Mouse (Mus musculus) E14TG2a.4 (cell line): Measurements from ENCODE around the gene P2rx5.

Experiments
- H3K27me3 ChIP-seq: 2 replicates; pipeline ENCODE4 v1.6.1; 2014; ENCODE audit warnings: low read length, control low read depth; ENCODE audit not compliant: insufficient read depth
- H3K36me3 ChIP-seq: 2 replicates; pipeline ENCODE4 v1.6.1; 2014; ENCODE audit warnings: low read length, control low read depth; ENCODE audit not compliant: insufficient read depth
- H3K4me1 ChIP-seq: replicated peaks from 2 replicates; pipeline ENCODE4 v1.6.1; 2014; ENCODE audit warnings: low read depth, low read length, control low read depth
- H3K4me3 ChIP-seq: replicated peaks from 2 replicates; pipeline ENCODE4 v1.5.1; 2014; ENCODE audit warnings: mild to moderate bottlenecking, low read length
- H3K9me3 ChIP-seq: 2 replicates; pipeline ENCODE4 v1.6.1; 2014; ENCODE audit warnings: low read length, control low read depth
- CTCF ChIP-seq: conservative IDR thresholded peaks from 2 replicates; pipeline ENCODE4 v1.5.1; 2014; ENCODE audit warnings: low read length
- NANOG ChIP-seq: IDR thresholded peaks from 2 replicates; pipeline ENCODE4 v1.6.1; 2014; ENCODE audit warnings: borderline replicate concordance, low read length, mixed read lengths
- POU5F1 ChIP-seq: IDR thresholded peaks from 2 replicates; pipeline ENCODE4 v1.6.1; 2014; ENCODE audit warnings: low read length, borderline replicate concordance

Gene P2rx5

DNA sequence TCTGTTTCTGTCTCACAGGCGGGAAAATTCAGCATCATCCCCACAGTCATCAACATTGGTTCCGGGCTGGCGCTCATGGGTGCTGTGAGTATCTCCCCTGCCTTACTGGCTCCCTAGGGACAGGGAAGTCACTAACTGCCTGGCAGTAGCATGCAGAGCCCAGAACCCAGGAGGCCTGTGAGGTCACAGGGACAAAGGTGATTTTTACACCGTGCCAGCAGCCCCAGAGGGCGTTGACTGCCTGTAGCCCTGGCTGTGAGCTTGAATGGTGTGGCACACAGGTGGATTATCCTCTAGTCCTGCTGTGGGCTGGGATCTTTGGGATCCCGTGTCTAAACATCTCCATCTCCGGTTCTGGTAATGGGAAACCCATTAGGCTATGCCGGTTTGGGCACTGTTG is 7.8 kb downstream of the P2rx5 start:
- H3K4me1 ChIP-seq, result peaks cover 55% of the 10 kb centered on the region
- peak overlapping the region; percentile 68 for H3K4me3 ChIP-seq
- no peaks in the 10 kb centered on the region; the same call in 1 of the 2 replicates for H3K27me3 ChIP-seq
- TF ChIP-seq POU5F1, result no peak
- no peak for TF ChIP-seq NANOG
- TF ChIP-seq CTCF, result no peak
- H3K9me3 ChIP-seq, result no peaks in the 10 kb centered on the region
- H3K36me3 ChIP-seq, result peaks cover 33% of the 10 kb centered on the region

DNA sequence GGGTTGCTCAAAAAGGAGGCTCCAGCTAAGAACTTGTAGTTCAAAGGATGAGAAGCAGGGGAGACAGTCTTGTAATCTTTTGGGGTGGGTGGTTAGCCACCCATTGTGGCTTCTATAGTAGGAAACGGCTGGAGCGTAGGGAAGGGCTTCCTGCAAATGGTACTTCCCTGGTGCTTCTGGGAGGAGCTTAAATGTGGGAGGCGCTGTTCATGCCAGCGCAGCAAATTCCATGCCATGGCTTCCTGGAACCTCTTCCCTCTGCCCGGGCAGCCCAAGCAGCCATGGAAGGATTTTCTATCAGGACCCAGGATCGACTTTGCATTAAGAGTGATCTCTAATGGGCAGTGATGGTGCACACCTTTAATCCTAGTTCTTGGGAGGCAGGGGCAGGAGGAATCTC is 8.4 kb downstream of the P2rx5 start:
- Histone ChIP-seq H3K27me3 (no peaks in the 10 kb centered on the region; the same call in 1 of the 2 replicates), H3K36me3 (peaks cover 38% of the 10 kb centered on the region), H3K4me3 (peak overlapping the region; percentile 68), H3K4me1 (peaks cover 60% of the 10 kb centered on the region), H3K9me3 (no peaks in the 10 kb centered on the region)
- TF ChIP-seq POU5F1 (no peak), CTCF (no peak), NANOG (no peak)

DNA sequence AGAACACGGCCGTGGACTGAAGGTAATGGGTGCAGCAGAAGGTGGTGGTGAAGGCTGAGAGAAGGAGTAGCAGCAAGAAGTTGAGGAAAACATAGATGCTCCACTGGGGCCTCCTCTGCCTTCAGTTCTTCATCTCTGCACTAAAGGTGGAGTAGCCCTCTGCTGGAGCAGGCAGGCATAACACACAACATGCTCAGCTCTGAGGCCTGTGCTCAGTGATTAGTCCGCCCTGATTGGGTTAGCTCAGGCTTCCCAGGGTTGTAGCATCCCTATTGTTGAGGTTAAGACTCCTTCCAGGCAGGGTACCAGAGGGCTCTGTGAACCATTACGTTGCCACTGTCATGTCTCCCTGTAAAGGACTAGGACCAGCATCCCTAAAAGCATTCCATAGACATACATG is 9.0 kb downstream of the P2rx5 start:
- H3K36me3 ChIP-seq, result peaks cover 45% of the 10 kb centered on the region
- peaks cover 65% of the 10 kb centered on the region for H3K4me1 ChIP-seq
- H3K27me3 ChIP-seq, result no peaks in the 10 kb centered on the region; the same call in 1 of the 2 replicates
- no peak overlapping the region for H3K4me3 ChIP-seq
- H3K9me3 ChIP-seq, result no peaks in the 10 kb centered on the region
- TF ChIP-seq POU5F1, result no peak
- TF ChIP-seq CTCF, result peak; percentile 67
- no peak for TF ChIP-seq NANOG

DNA sequence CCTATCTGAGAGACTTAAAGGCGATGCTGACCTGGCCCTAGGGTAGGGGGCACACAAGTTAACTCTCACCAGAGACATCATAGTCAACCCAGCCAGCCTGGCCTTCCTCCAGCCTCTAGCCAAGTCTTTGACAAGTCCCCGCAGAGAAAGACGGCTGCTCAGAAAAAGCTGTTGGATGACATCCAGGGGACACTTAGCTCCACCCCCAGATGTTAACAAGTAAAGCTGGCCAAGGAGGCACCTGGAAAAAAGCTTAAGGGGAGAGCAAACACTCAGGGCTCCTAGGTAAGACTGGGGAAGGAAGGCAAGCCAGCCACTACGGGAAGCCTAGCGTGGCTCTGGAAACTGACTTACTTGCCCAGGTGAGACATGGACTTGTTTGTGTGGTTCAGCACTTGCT is 12.0 kb downstream of the P2rx5 start:
- Histone ChIP-seq H3K27me3 (no peaks in the 10 kb centered on the region), H3K4me1 (peaks cover 72% of the 10 kb centered on the region), H3K36me3 (peaks cover 62% of the 10 kb centered on the region), H3K4me3 (no peak overlapping the region), H3K9me3 (no peaks in the 10 kb centered on the region)
- TF ChIP-seq CTCF (no peak), POU5F1 (no peak), NANOG (no peak)

DNA sequence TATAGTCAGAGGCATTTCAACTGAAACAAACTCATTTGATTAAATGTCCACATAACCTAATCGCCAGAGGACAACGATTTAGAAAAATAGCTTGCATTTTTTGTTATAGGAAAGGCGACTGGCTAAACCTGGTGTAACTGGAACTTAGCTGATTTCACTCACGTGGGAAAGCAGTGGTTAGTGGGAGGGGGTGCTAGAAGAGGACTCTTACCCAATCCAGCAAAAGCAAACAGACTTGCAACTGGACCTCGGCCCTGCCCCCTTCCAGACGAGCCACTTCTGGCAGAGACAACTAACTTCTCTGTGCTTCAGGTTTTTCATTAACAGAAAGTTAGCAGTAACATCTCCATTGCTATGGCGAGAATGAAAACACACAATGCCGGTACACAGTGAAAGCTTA is 15.4 kb downstream of the P2rx5 start:
- Histone ChIP-seq H3K4me1 (peaks cover 62% of the 10 kb centered on the region), H3K27me3 (0 out of 2 replicates have a peak, but pooled peaks cover 3% of the 10 kb centered on the region), H3K36me3 (peaks cover 53% of the 10 kb centered on the region), H3K4me3 (peak overlapping the region; percentile 99), H3K9me3 (no peaks in the 10 kb centered on the region)
- no peak for TF ChIP-seq POU5F1
- TF ChIP-seq NANOG, result no peak
- TF ChIP-seq CTCF, result no peak

DNA sequence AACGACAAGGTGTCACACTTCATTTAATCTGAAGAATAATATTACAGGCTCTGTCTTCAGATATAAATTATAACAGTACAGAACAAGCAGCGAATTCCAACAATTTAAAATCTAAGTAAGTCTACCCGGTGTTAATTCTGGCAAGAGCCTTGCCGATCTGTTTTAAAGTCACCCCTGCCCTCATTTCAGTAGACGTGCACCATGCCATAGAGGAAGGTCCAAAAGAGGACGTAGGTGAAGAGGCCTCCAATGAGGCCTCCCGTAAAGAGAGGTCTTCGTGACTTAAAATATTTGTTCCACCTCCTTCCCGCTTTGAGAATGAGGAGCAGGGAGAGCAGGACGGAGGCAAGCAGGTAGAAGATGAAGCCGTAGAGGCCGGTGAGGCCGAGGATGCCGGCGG is 16.0 kb downstream of the P2rx5 start:
- no peak for TF ChIP-seq NANOG
- no peak for TF ChIP-seq POU5F1
- TF ChIP-seq CTCF, result no peak
- H3K4me3 ChIP-seq, result peak overlapping the region; percentile 99
- H3K27me3 ChIP-seq, result 0 out of 2 replicates have a peak, but pooled peaks cover 3% of the 10 kb centered on the region

DNA sequence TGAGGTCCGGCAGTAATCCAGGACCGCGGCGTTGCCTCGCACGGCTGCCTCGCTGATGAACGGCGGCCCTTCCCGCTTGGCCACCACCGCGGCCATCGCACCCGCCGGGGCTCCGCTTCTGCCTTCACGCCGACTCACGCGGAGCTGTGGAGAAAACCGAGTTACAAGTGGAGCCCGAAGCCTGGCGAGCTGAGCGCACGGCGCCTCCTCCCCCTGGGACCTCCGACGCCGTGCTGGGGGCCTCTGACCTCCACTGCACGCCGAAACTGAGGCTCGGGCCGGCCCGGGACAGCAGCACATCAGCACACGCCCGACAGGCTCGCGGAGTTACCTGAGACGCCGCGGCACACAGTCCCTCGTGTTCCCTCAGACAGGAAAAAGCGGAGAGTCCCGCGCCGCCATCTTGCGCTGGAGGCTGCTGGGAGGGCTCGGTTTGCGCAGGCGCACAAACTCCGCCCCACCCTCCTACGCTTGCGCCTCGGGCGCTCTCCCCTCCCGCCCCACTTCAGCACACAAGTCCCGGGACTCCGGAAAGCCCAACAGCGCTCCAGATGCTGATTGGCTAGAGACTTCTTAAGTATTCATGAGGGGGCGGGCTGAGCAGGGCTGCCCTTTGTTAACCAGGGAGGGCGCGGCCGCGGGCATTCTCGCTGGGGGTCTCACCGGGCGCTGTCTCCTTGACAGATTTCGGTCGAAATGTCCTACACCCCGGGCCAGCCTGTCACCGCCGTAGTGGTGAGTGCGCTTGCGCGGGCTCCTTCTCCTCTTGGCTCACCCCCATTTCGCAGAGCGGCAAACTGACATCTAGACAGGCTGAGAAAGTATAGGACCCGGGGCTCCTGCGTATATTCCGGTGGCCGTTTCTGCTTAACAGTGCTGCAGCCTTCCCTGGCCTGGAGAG is 16.6 kb downstream of the P2rx5 start, which contains the start of the genes Emc6 and Tax1bp3:
Emc6 (minus strand) TSS at position 430 of the 901 bp plus-strand sequence.
Tax1bp3 (plus strand) TSS at position 476 of the 901 bp plus-strand sequence.
- Histone ChIP-seq H3K36me3 (peaks cover 41% of the 10 kb centered on the region), H3K27me3 (0 out of 2 replicates have a peak, but pooled peaks cover 3% of the 10 kb centered on the region), H3K4me3 (peak within 1 kb of the TSS; percentile 99), H3K4me1 (peaks cover 53% of the 10 kb centered on the region), H3K9me3 (no peaks in the 10 kb centered on the region)
- no peak for TF ChIP-seq POU5F1
- TF ChIP-seq NANOG, result no peak
- TF ChIP-seq CTCF, result no peak

More for the DNA sequence above, 16.0 kb downstream of the P2rx5 start:
- Histone ChIP-seq H3K36me3 (peaks cover 47% of the 10 kb centered on the region), H3K4me1 (peaks cover 59% of the 10 kb centered on the region), H3K9me3 (no peaks in the 10 kb centered on the region)

DNA sequence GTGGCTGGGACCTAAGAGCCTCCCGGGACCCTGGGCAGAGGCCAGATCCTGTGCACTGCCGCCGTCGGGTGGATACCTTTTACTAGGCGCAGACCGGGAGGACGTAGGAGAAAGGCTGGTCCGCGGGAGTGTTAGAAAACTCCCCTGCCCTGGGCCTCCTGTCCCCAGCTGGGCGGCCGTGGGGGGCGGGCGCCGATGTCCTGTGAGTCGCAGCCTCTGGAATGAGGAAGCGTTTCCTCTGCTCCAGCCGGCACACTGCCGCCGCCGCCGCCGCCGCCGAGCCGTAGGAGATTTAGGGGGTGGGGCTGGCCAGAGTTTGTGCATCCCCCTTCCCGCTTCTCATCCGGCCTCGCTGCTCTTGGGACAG is 17.3 kb downstream of the P2rx5 start:
- Histone ChIP-seq H3K9me3 (no peaks in the 10 kb centered on the region), H3K4me1 (peaks cover 46% of the 10 kb centered on the region), H3K4me3 (peak overlapping the region; percentile 99), H3K27me3 (0 out of 2 replicates have a peak, but pooled peaks cover 3% of the 10 kb centered on the region), H3K36me3 (peaks cover 39% of the 10 kb centered on the region)
- no peak for TF ChIP-seq NANOG
- TF ChIP-seq POU5F1, result no peak
- no peak for TF ChIP-seq CTCF

DNA sequence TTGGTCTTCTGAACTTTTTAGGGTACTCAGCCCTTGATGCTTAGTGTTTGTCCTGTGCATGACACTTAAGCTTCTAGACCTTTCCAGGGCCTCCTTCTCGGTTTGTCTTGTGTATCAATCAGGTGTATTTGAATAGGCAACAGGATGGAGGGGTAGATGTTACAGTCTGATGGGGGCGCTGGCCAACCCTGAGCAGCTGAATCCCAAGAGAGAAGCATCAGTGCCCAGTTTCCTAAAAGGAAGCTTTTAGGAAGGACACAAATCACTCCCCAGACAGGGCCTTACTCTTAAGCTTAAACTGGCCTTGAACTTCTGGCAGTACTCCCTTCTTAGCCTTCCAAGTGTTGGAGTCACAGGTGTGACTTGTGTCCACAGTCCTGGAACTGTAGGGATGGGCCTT is 17.7 kb downstream of the P2rx5 start:
- TF ChIP-seq NANOG (no peak), POU5F1 (no peak), CTCF (no peak)
- peaks cover 35% of the 10 kb centered on the region for H3K36me3 ChIP-seq
- no peaks in the 10 kb centered on the region for H3K9me3 ChIP-seq
- H3K27me3 ChIP-seq, result 0 out of 2 replicates have a peak, but pooled peaks cover 3% of the 10 kb centered on the region
- H3K4me3 ChIP-seq, result peak overlapping the region; percentile 99
- peaks cover 42% of the 10 kb centered on the region for H3K4me1 ChIP-seq
